Mouse (Mus musculus) small intestine, adult 2 months (tissue): ENCODE measurements around the gene Polr2e.

Source experiments
- CTCF ChIP-seq: fragments of 200-500 bp; IDR thresholded peaks from 2 replicates; pipeline ENCODE4 v1.5.1; 2012; ENCODE audit warnings: low read depth, mild to moderate bottlenecking, control low read depth, inconsistent platforms, low read length, moderate library complexity, mixed read lengths; ENCODE audit not compliant: insufficient replicate concordance, insufficient read length; ENCODE audit errors: extremely low read depth
- POLR2A ChIP-seq: fragments of 200-500 bp; IDR thresholded peaks from 2 replicates; pipeline ENCODE4 v1.6.1; 2012; ENCODE audit warnings: low read depth, mild to moderate bottlenecking, control low read depth, inconsistent platforms, low read length, moderate library complexity

GRCm38 (mm10) chr10:80021320-80021641, 18.3 kb downstream of the Polr2e start:
- TF ChIP-seq POLR2A (no peak), CTCF (no peak)
